Mouse (Mus musculus) olfactory bulb, adult 2 months (tissue): ENCODE data around the gene Lor.

ENCODE experiments used
- CTCF ChIP-seq: fragments of 200-500 bp; IDR thresholded peaks from 2 replicates; pipeline ENCODE4 v1.5.1; 2012; ENCODE audit warnings: low read depth, mild to moderate bottlenecking, low read length, moderate library complexity; ENCODE audit not compliant: insufficient read depth
- POLR2A ChIP-seq: fragments of 200-500 bp; IDR thresholded peaks from 2 replicates; pipeline ENCODE4 v1.6.1; 2012; ENCODE audit warnings: mild to moderate bottlenecking, low read depth, low read length, moderate library complexity; ENCODE audit not compliant: insufficient read depth

DNA sequence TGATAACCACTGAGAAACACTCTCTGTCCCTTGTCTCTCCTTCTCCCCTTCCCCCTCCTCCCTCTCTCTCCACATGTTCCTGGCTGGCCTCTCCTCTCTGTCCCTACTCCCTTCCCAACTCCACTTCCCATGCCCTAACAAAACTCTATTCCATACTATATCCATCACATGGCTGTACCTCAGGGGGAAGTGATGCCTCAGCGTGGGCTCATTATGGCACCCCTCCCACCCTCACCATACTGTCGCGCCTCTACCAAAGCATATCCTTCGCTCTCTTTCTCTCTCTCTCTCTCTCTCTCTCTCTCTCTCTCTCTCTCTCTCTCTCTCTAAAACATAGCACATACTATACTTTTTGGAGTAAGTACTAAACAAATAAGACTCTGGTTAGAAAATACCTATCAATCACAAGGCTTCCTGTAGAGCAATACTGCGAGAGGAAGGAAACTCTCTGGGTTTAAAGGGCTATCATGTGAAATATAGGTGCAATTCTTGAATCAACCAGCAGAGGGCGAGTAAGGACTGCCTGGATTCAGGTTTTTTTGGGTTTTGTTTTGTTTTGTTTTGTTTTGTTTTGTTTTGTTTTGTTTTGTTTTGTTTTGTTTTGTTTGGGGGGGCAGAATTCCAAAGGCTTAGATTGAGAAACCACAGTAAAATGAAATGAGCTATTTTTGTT lies 32.4 kb downstream of the Lor start:
- TF ChIP-seq POLR2A: no peak
- no peak for TF ChIP-seq CTCF
